Mouse (Mus musculus): ENCODE measurements at regions not wholly inside any gene's neighbourhood (a gene's known extent, or its start where the extent isn't known, plus 50 kb on each side); places are given as distances from the start of the nearest gene placed in this dataset.
A peak's percentile ranks its signal among the peaks of the same experiment; 100 is the strongest.

GRCm38 (mm10) chr9:83273361-83273975 lies 127.0 kb upstream of the Hmgn3 start:
- peak in 1 of 2 experiments; percentile 50 for DNase-seq

GRCm38 (mm10) chr9:83265736-83266135 lies 119.3 kb upstream of the Hmgn3 start:
- peak; percentile 42 to 43 for DNase-seq

- no peak for DNase-seq
These were observed 113.0 kb upstream of the Hmgn3 start for GRCm38 (mm10) chr9:83259511-83259910.

- no peak for DNase-seq
These were observed 112.5 kb upstream of the Hmgn3 start for GRCm38 (mm10) chr9:83258986-83259385.

GRCm38 (mm10) chr9:83258476-83258875 lies 112.0 kb upstream of the Hmgn3 start:
- DNase-seq: no peak

- DNase-seq: no peak
These were observed 107.9 kb upstream of the Hmgn3 start for GRCm38 (mm10) chr9:83254356-83254755.

GRCm38 (mm10) chr9:83253789-83254188 lies 107.3 kb upstream of the Hmgn3 start:
- DNase-seq: no peak

GRCm38 (mm10) chr9:83251793-83252192 lies 105.3 kb upstream of the Hmgn3 start:
- no peak for DNase-seq

GRCm38 (mm10) chr9:83249871-83250270 lies 103.4 kb upstream of the Hmgn3 start:
- peak; percentile 34 to 42 for DNase-seq

- no peak for DNase-seq
These were observed 101.8 kb upstream of the Hmgn3 start for GRCm38 (mm10) chr9:83248164-83248730.

- peak; percentile 20 to 36 for DNase-seq
These were observed 100.7 kb upstream of the Hmgn3 start for GRCm38 (mm10) chr9:83247066-83247668.

- DNase-seq: no peak
These were observed 94.6 kb upstream of the Hmgn3 start for GRCm38 (mm10) chr9:83241119-83241518.

GRCm38 (mm10) chr9:83239097-83239496 lies 92.6 kb upstream of the Hmgn3 start:
- no peak for DNase-seq

- peak; percentile 38 to 48 for DNase-seq
These were observed 75.4 kb upstream of the Hmgn3 start for GRCm38 (mm10) chr9:83221866-83222265.

- no peak for DNase-seq
These were observed 56.1 kb upstream of the Hmgn3 start for GRCm38 (mm10) chr9:83202583-83202982.

GRCm38 (mm10) chr9:83199771-83200170 lies 53.3 kb upstream of the Hmgn3 start:
- DNase-seq: peak in 1 of 2 experiments; percentile 17

- peak; percentile 22 to 43 for DNase-seq
These were observed 52.7 kb upstream of the Hmgn3 start for GRCm38 (mm10) chr9:83199176-83199575.

- no peak for DNase-seq
These were observed 50.5 kb upstream of the Hmgn3 start for GRCm38 (mm10) chr9:83197013-83197412.
